Mouse (Mus musculus): ENCODE results near the gene Cort.

- no peak for TF ChIP-seq CTCF (IDR thresholded peaks at IDR 0.05; ENCODE audit: low read depth, low read length)
- TF ChIP-seq EP300 (IDR thresholded peaks at IDR 0.05; ENCODE audit: insufficient read depth, low read depth, low read length) = no peak
- no peak for TF ChIP-seq POLR2A (IDR thresholded peaks at IDR 0.05; ENCODE audit: insufficient read depth, low read length)
Observed at GRCm38 (mm10) chr4:149173661-149174060, 47.1 kb upstream of the Cort start.

All from ES-Bruce4 (cell line).